Mouse (Mus musculus): ENCODE data around the gene Rhot1. TPM values are rescaled to one million over a fixed set of nuclear protein-coding genes. Genes with fewer than 3 reads are reported as not detected.
A peak's percentile ranks its signal among the peaks of the same experiment; 100 is the strongest.
"Not testable (repeated sequence)": the region's sequence is repeated elsewhere in the genome, so short reads cannot be mapped to it uniquely, and the experiment has no call there.

Gene Rhot1
- polyA plus RNA-seq, 1 experiment: 15.8 TPM

DNA sequence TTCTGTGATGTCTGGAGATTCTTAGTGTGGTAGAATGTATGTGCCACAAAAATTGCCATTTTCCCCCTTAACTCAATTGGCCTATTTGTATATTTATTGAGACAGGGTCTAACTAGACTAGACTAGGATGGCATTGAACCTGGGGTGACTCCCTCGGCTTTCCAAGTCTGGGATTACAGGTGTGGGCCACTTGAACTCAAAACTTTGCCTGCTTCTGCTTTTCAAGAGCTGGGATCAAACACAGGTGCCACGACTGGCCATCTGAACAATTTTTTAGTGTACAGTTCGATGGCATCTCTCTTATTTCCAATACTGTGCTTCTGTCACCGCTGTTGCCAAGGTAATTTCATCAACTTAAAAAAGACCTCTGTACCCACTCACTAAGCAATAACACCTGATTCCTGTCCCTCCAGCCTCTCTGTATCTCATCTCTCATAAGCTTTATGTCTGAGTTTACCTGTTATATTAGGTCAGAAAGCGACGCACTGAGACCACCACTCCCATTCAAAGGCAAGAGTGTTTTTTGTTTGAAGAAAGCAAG, 24.2 kb upstream of the Rhot1 start:
- Histone ChIP-seq H3K36me3 (ENCODE audit: control insufficient read depth, insufficient read depth) (no peaks in the 10 kb centered on the region), H3K4me3 (ENCODE audit: insufficient read depth, poor library complexity, severe bottlenecking) (peak overlapping the region; percentile 95), H3K79me3 (ENCODE audit: low read depth) (no peaks in the 10 kb centered on the region), H3ac (ENCODE audit: control insufficient read depth, insufficient read length, low read depth) (no peak overlapping the region), H3K27me3 (ENCODE audit: control insufficient read depth, insufficient read depth, insufficient read length) (no peaks in the 10 kb centered on the region), H3K79me2 (ENCODE audit: control insufficient read depth, insufficient read depth) (peaks cover 11% of the 10 kb centered on the region)
- TF ChIP-seq MAX (IDR thresholded peaks at IDR 0.05): no peak
- no peak for TF ChIP-seq CEBPB (IDR thresholded peaks at IDR 0.05; ENCODE audit: low read depth)
- TF ChIP-seq FOSL1 (IDR thresholded peaks at IDR 0.05; ENCODE audit: insufficient read depth, low read length, poor library complexity, severe bottlenecking): no peak
- TF ChIP-seq MYOG (IDR thresholded peaks at IDR 0.05; ENCODE audit: control insufficient read depth, extremely low read depth, insufficient read length): no peak
- TF ChIP-seq CTCF (IDR thresholded peaks at IDR 0.05; ENCODE audit: control insufficient read depth, insufficient read depth, insufficient read length): no peak
- no peak for TF ChIP-seq USF1 (IDR thresholded peaks at IDR 0.05; ENCODE audit: low read depth)
- TF ChIP-seq MYOD1 (IDR thresholded peaks at IDR 0.05; ENCODE audit: control insufficient read depth, insufficient read length, low read depth): no peak

DNA sequence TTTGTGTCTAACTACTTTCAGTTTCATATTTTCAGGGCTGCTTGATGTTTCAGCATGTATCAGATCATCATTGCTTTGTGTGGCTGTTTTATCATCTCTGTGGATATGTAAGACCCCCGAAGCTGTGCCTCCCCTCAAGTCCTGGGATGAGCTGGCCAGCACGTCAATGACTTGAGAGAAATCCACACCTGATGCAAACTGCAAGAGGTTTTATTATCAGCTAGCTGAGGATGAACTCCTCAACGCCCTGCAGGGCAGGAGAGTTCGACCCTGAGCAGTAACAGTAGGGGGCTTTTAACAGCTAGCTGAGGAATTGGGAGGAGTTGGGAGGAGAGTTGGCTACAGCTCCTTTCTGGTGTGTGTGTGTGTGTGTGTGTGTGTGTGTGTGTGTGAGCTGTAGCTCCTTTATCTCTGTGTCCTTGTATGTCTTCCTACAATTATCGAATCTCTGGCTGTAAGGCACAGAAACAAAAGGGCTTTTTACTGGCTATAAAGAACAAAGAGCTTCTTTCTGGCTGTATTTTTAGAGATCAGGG, 23.3 kb upstream of the Rhot1 start:
- H3K27me3 ChIP-seq (ENCODE audit: control insufficient read depth, insufficient read depth, insufficient read length); H3K79me3 ChIP-seq (ENCODE audit: low read depth); H3K36me3 ChIP-seq (ENCODE audit: control insufficient read depth, insufficient read depth); H3K4me3 ChIP-seq (ENCODE audit: insufficient read depth, poor library complexity, severe bottlenecking); H3ac ChIP-seq (ENCODE audit: control insufficient read depth, insufficient read length, low read depth): not testable (repeated sequence)
- peaks cover 11% of the 10 kb centered on the region for H3K79me2 ChIP-seq (ENCODE audit: control insufficient read depth, insufficient read depth)

DNA sequence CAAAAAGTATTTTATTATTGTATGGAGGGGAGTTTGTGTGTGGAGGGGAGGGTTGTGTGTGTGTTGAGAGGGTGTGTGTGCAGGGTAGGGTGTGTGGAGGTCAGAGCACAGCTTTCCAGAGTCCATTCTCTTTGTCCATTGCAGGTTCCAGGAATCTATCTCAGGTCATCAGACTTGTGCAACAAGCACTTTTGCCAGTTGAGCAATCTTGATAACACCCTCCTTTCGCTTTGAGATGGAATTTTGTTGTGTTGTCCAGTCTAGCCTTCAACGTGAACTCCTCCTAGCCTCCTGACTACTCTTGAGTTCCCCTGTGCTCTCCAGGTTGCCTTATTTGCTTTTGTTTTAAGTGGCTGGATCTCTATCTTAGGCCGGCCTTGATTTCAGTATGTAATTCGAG, 18.5 kb upstream of the Rhot1 start:
- Histone ChIP-seq H3K79me3 (ENCODE audit: low read depth) (no peaks in the 10 kb centered on the region), H3K4me3 (ENCODE audit: insufficient read depth, poor library complexity, severe bottlenecking) (no peak overlapping the region), H3ac (ENCODE audit: control insufficient read depth, insufficient read length, low read depth) (no peak overlapping the region), H3K79me2 (ENCODE audit: control insufficient read depth, insufficient read depth) (no peaks in the 10 kb centered on the region), H3K27me3 (ENCODE audit: control insufficient read depth, insufficient read depth, insufficient read length) (no peaks in the 10 kb centered on the region), H3K36me3 (ENCODE audit: control insufficient read depth, insufficient read depth) (peaks cover 7% of the 10 kb centered on the region)
- TF ChIP-seq CTCF (IDR thresholded peaks at IDR 0.05; ENCODE audit: control insufficient read depth, insufficient read depth, insufficient read length) (no peak), CEBPB (IDR thresholded peaks at IDR 0.05; ENCODE audit: low read depth) (no peak), USF1 (IDR thresholded peaks at IDR 0.05; ENCODE audit: low read depth) (no peak), MYOG (IDR thresholded peaks at IDR 0.05; ENCODE audit: control insufficient read depth, extremely low read depth, insufficient read length) (no peak), MYOD1 (IDR thresholded peaks at IDR 0.05; ENCODE audit: control insufficient read depth, insufficient read length, low read depth) (no peak), MAX (IDR thresholded peaks at IDR 0.05) (no peak), FOSL1 (IDR thresholded peaks at IDR 0.05; ENCODE audit: insufficient read depth, low read length, poor library complexity, severe bottlenecking) (no peak)

DNA sequence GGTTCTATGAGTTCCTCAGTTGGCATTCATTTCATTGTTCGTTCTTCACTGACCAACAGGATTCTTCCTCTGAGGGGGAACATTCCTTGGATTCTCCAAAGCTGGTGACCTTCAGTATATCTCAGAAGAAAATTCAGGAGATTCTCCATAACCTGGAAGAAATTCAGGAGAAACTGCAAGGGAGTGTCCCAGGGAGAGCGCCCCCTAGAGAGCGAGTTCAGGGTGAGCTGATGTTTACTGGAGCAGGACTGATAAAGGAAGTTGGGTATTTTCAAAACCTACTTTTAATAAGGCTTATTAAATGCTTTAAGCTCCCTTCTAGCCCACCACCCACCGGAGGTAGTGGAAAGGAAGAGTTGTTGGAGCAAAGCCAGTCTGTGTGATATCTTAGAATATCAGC, 15.0 kb upstream of the Rhot1 start:
- H3K4me3 ChIP-seq (ENCODE audit: insufficient read depth, poor library complexity, severe bottlenecking): no peak overlapping the region
- H3K79me3 ChIP-seq (ENCODE audit: low read depth): no peaks in the 10 kb centered on the region
- H3ac ChIP-seq (ENCODE audit: control insufficient read depth, insufficient read length, low read depth): no peak overlapping the region
- no peaks in the 10 kb centered on the region for H3K79me2 ChIP-seq (ENCODE audit: control insufficient read depth, insufficient read depth)
- TF ChIP-seq MYOG (IDR thresholded peaks at IDR 0.05; ENCODE audit: control insufficient read depth, extremely low read depth, insufficient read length) (no peak), USF1 (IDR thresholded peaks at IDR 0.05; ENCODE audit: low read depth) (no peak), MAX (IDR thresholded peaks at IDR 0.05) (no peak), MYOD1 (IDR thresholded peaks at IDR 0.05; ENCODE audit: control insufficient read depth, insufficient read length, low read depth) (no peak), CTCF (IDR thresholded peaks at IDR 0.05; ENCODE audit: control insufficient read depth, insufficient read depth, insufficient read length) (no peak), FOSL1 (IDR thresholded peaks at IDR 0.05; ENCODE audit: insufficient read depth, low read length, poor library complexity, severe bottlenecking) (no peak), CEBPB (IDR thresholded peaks at IDR 0.05; ENCODE audit: low read depth) (no peak)
- H3K27me3 ChIP-seq (ENCODE audit: control insufficient read depth, insufficient read depth, insufficient read length): no peaks in the 10 kb centered on the region
- peaks cover 7% of the 10 kb centered on the region for H3K36me3 ChIP-seq (ENCODE audit: control insufficient read depth, insufficient read depth)

DNA sequence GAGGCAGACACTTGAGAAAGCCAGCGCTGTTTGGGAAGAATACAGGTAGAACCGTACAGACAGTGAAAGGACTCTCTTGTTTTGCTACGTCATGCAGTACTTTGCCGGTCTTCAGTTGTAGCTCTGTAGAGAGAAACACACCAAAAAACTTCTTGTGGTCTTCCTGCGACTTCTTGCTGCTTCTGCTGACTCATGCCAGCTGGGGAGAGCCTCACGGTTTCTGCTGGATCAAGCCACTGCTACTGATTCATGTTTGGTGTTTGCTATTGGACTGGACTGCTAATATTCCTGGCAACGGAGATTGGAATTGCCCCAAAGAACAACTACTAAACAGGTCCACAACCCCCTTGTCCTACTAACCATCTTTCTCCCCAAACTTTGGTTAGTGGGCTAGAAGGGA, 12.5 kb upstream of the Rhot1 start:
- Histone ChIP-seq H3K36me3 (ENCODE audit: control insufficient read depth, insufficient read depth) (peaks cover 7% of the 10 kb centered on the region), H3ac (ENCODE audit: control insufficient read depth, insufficient read length, low read depth) (no peak overlapping the region), H3K27me3 (ENCODE audit: control insufficient read depth, insufficient read depth, insufficient read length) (no peaks in the 10 kb centered on the region), H3K4me3 (ENCODE audit: insufficient read depth, poor library complexity, severe bottlenecking) (no peak overlapping the region), H3K79me2 (ENCODE audit: control insufficient read depth, insufficient read depth) (no peaks in the 10 kb centered on the region), H3K79me3 (ENCODE audit: low read depth) (no peaks in the 10 kb centered on the region)
- no peak for TF ChIP-seq CEBPB (IDR thresholded peaks at IDR 0.05; ENCODE audit: low read depth)
- TF ChIP-seq CTCF (IDR thresholded peaks at IDR 0.05; ENCODE audit: control insufficient read depth, insufficient read depth, insufficient read length): no peak
- no peak for TF ChIP-seq MYOD1 (IDR thresholded peaks at IDR 0.05; ENCODE audit: control insufficient read depth, insufficient read length, low read depth)
- no peak for TF ChIP-seq FOSL1 (IDR thresholded peaks at IDR 0.05; ENCODE audit: insufficient read depth, low read length, poor library complexity, severe bottlenecking)
- TF ChIP-seq USF1 (IDR thresholded peaks at IDR 0.05; ENCODE audit: low read depth): no peak
- no peak for TF ChIP-seq MYOG (IDR thresholded peaks at IDR 0.05; ENCODE audit: control insufficient read depth, extremely low read depth, insufficient read length)
- TF ChIP-seq MAX (IDR thresholded peaks at IDR 0.05): no peak

DNA sequence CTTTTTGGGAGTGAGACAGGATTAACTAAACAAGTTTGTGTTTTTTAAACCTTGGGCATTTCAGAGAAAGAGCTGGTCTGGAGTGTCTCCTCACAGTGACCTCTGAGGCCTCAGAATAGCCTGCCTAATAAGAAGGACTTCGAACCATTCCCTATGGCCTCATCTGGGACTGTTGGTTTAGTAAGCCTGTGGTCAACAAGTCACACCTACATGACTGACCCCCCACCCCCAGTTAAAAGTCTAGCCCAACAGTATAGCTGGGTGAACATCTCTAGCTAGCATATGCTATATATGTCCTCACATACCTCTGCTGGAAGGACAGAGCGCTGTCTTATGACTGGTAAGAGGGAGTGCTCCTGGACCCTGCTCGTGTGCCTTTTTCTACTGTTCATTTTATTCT, 9.5 kb upstream of the Rhot1 start:
- H3K79me2 ChIP-seq (ENCODE audit: control insufficient read depth, insufficient read depth): no peaks in the 10 kb centered on the region
- H3K27me3 ChIP-seq (ENCODE audit: control insufficient read depth, insufficient read depth, insufficient read length): no peaks in the 10 kb centered on the region
- no peak overlapping the region for H3ac ChIP-seq (ENCODE audit: control insufficient read depth, insufficient read length, low read depth)
- peaks cover 3% of the 10 kb centered on the region for H3K36me3 ChIP-seq (ENCODE audit: control insufficient read depth, insufficient read depth)
- H3K4me3 ChIP-seq (ENCODE audit: insufficient read depth, poor library complexity, severe bottlenecking): no peak overlapping the region
- no peak for TF ChIP-seq MYOD1 (IDR thresholded peaks at IDR 0.05; ENCODE audit: control insufficient read depth, insufficient read length, low read depth)
- TF ChIP-seq CTCF (IDR thresholded peaks at IDR 0.05; ENCODE audit: control insufficient read depth, insufficient read depth, insufficient read length): no peak
- TF ChIP-seq CEBPB (IDR thresholded peaks at IDR 0.05; ENCODE audit: low read depth): no peak
- TF ChIP-seq MAX (IDR thresholded peaks at IDR 0.05): no peak
- H3K79me3 ChIP-seq (ENCODE audit: low read depth): no peaks in the 10 kb centered on the region
